Mouse (Mus musculus): ENCODE measurements around the gene S1pr5. TPM values are rescaled to one million over a fixed set of nuclear protein-coding genes. Genes with fewer than 3 reads are reported as not detected.
"Not testable (repeated sequence)": the region's sequence is repeated elsewhere in the genome, so short reads cannot be mapped to it uniquely, and the experiment has no call there.

Gene S1pr5
- 0.18 and 0.26 TPM in 2 replicates for polyA plus RNA-seq (2014; fragmentation: Nextera tagmentation; extraction: Ambion mirVana)

GRCm38 (mm10) chr9:21248326-21248725 is at the start of gene S1pr5:
TSS of gene S1pr5 (minus strand) at chr9:21248443.
- no peaks in the 10 kb centered on the region for H3K36me3 ChIP-seq (ENCODE audit: control insufficient read depth, insufficient read depth, low read length)
- H3K9me3 ChIP-seq (ENCODE audit: control insufficient read depth, low read length) = no peaks in the 10 kb centered on the region
- H3K27ac ChIP-seq (replicated peaks in 1 of 2; ENCODE audit: control insufficient read depth in 1 of 2, insufficient read depth in 1 of 2, low read depth in 2 of 2, low read length in 2 of 2) = no peak within 1 kb of the TSS
- H3K4me1 ChIP-seq (ENCODE audit: control insufficient read depth in 2 of 2, insufficient read depth in 2 of 2, low read length in 2 of 2) = peaks cover 0 to 19% of the 10 kb centered on the region in 2 experiments; a peak in 2 of 4 replicates
- 1% methylated on average over 30 of the region's 30 CpGs for WGBS
- peak within 1 kb of the TSS; percentile 21; the same call in 1 of the 2 replicates for H3K9ac ChIP-seq (ENCODE audit: low read length)
- H3K4me2 ChIP-seq (ENCODE audit: low read length) = peak within 1 kb of the TSS; percentile 64
- H3K27me3 ChIP-seq (ENCODE audit: control insufficient read depth, insufficient read depth, low read length) = peaks cover 81% of the 10 kb centered on the region
- no peak for ATAC-seq (ENCODE audit: insufficient number of reproducible peaks, insufficient read depth, low FRiP score, low read depth)
- H3K4me3 ChIP-seq (ENCODE audit: control insufficient read depth in 1 of 2, insufficient read depth in 1 of 2, low read depth in 1 of 2, low read length in 2 of 2) = peak within 1 kb of the TSS; percentile 26 to 37; a peak in 3 of 4 replicates

GRCm38 (mm10) chr9:21292271-21292670 is 44.0 kb upstream of the S1pr5 start:
- Histone ChIP-seq H3K4me2 (ENCODE audit: low read length) (no peak overlapping the region), H3K9me3 (ENCODE audit: control insufficient read depth, low read length) (no peaks in the 10 kb centered on the region), H3K36me3 (ENCODE audit: control insufficient read depth, insufficient read depth, low read length) (peaks cover 7% of the 10 kb centered on the region; the same call in 1 of the 2 replicates), H3K4me1 (ENCODE audit: control insufficient read depth in 2 of 2, insufficient read depth in 2 of 2, low read length in 2 of 2) (peaks cover 7 to 21% of the 10 kb centered on the region in 2 experiments), H3K9ac (ENCODE audit: low read length) (no peak overlapping the region), H3K27ac (replicated peaks in 1 of 2; ENCODE audit: control insufficient read depth in 1 of 2, insufficient read depth in 1 of 2, low read depth in 2 of 2, low read length in 2 of 2) (no peak overlapping the region), H3K4me3 (ENCODE audit: control insufficient read depth in 1 of 2, insufficient read depth in 1 of 2, low read depth in 1 of 2, low read length in 2 of 2) (no peak overlapping the region), H3K27me3 (ENCODE audit: control insufficient read depth, insufficient read depth, low read length) (no peaks in the 10 kb centered on the region)
- ATAC-seq (ENCODE audit: insufficient number of reproducible peaks, insufficient read depth, low FRiP score, low read depth) = no peak
- 95% methylated on average over 3 of the region's 3 CpGs for WGBS

GRCm38 (mm10) chr9:21291868-21292267 is 43.6 kb upstream of the S1pr5 start:
- Histone ChIP-seq H3K27ac (replicated peaks in 1 of 2; ENCODE audit: control insufficient read depth in 1 of 2, insufficient read depth in 1 of 2, low read depth in 2 of 2, low read length in 2 of 2) (peak overlapping the region; percentile 75 to 92), H3K9ac (ENCODE audit: low read length) (peak overlapping the region; percentile 47; the same call in 1 of the 2 replicates), H3K4me2 (ENCODE audit: low read length) (peak overlapping the region; percentile 57), H3K4me1 (ENCODE audit: control insufficient read depth in 2 of 2, insufficient read depth in 2 of 2, low read length in 2 of 2) (peaks cover 7 to 25% of the 10 kb centered on the region in 2 experiments), H3K4me3 (ENCODE audit: control insufficient read depth in 1 of 2, insufficient read depth in 1 of 2, low read depth in 1 of 2, low read length in 2 of 2) (peak overlapping the region; percentile 31 to 48)
- not testable (repeated sequence) for H3K27me3 ChIP-seq (ENCODE audit: control insufficient read depth, insufficient read depth, low read length); H3K36me3 ChIP-seq (ENCODE audit: control insufficient read depth, insufficient read depth, low read length); H3K9me3 ChIP-seq (ENCODE audit: control insufficient read depth, low read length); ATAC-seq (ENCODE audit: insufficient number of reproducible peaks, insufficient read depth, low FRiP score, low read depth)
- 22% methylated on average over 7 of the region's 7 CpGs for WGBS

DNA sequence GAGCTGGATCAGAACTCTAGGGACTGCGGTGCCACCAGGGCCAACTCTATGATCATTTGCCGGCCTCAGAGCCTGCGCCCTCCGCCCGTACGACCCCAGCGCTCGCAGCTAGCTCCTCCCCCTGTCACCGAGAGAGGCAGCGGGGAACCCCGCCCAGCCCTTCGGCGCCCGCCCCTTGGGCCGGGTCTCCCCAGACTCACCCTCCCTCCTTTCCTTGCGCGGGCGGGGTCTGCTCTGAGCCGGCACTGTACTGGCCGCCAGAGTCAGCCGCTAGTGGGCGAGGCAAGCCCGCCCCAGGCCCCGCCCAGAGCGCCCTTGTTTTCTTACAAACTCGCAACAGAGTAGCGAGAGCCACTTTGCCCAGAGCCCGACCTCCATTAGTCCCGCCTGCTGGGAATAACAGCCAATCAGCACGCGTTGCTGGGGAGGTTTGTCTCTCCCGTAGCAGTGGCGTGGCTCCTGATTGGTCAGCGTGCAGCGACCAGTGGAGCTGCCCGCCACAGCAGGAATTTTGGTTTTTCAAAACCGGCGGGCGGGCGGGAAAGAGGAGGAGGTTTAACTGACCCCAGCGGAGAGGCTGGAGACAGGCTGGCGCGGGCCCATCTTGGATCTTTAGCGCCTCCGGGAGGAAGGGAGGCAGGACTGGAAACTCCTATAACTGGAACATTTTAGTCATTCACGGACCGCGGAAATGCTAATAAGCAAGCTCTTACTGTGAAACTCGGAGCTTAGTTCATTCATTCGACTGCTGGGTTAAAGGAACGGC is 43.0 kb upstream of the S1pr5 start, which contains the start of gene Cdkn2d:
Gene Cdkn2d (minus strand): TSS at position 386 of the 766 bp plus-strand sequence.
- Histone ChIP-seq H3K9me3 (ENCODE audit: control insufficient read depth, low read length) (no peaks in the 10 kb centered on the region), H3K4me2 (ENCODE audit: low read length) (peak within 1 kb of the TSS; percentile 78), H3K27me3 (ENCODE audit: control insufficient read depth, insufficient read depth, low read length) (no peaks in the 10 kb centered on the region), H3K4me1 (ENCODE audit: control insufficient read depth in 2 of 2, insufficient read depth in 2 of 2, low read length in 2 of 2) (peaks cover 10 to 32% of the 10 kb centered on the region in 2 experiments), H3K27ac (replicated peaks in 1 of 2; ENCODE audit: control insufficient read depth in 1 of 2, insufficient read depth in 1 of 2, low read depth in 2 of 2, low read length in 2 of 2) (peak within 1 kb of the TSS; percentile 75 to 92), H3K9ac (ENCODE audit: low read length) (peak within 1 kb of the TSS; percentile 84), H3K4me3 (ENCODE audit: control insufficient read depth in 1 of 2, insufficient read depth in 1 of 2, low read depth in 1 of 2, low read length in 2 of 2) (peak within 1 kb of the TSS; percentile 82 to 85), H3K36me3 (ENCODE audit: control insufficient read depth, insufficient read depth, low read length) (peaks cover 7% of the 10 kb centered on the region; the same call in 1 of the 2 replicates)
- ATAC-seq (ENCODE audit: insufficient number of reproducible peaks, insufficient read depth, low FRiP score, low read depth) = peak; percentile 94
- under 1% methylated on average over 50 of the region's 51 CpGs for WGBS

- under 1% methylated on average over 20 of the region's 20 CpGs for WGBS
- ATAC-seq (ENCODE audit: insufficient number of reproducible peaks, insufficient read depth, low FRiP score, low read depth) = no peak
- peak overlapping the region; percentile 84 for H3K9ac ChIP-seq (ENCODE audit: low read length)
These were observed 42.3 kb upstream of the S1pr5 start for GRCm38 (mm10) chr9:21290589-21290988.

DNA sequence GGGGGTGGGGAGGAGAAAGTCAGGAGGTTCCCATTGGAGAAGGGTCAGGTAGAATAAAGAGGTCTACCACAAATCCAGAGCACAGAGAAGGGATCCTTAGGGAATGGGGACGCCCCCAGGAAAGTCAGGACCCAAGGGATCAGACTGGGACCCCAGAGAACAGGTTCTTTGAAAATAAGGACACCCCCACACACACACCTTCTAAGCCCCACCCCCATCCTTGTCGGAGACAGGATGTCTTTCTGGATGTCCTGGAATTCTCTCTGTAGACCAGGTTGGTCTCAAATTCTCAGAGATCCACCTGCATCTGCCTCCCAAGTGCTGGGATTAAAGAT is 41.1 kb upstream of the S1pr5 start:
- no peak for ATAC-seq (ENCODE audit: insufficient number of reproducible peaks, insufficient read depth, low FRiP score, low read depth)
- peaks cover 23% of the 10 kb centered on the region for H3K36me3 ChIP-seq (ENCODE audit: control insufficient read depth, insufficient read depth, low read length)
- peak overlapping the region; percentile 78 for H3K4me2 ChIP-seq (ENCODE audit: low read length)
- H3K4me1 ChIP-seq (ENCODE audit: control insufficient read depth in 2 of 2, insufficient read depth in 2 of 2, low read length in 2 of 2) = peaks cover 10 to 33% of the 10 kb centered on the region in 2 experiments
- no peaks in the 10 kb centered on the region for H3K27me3 ChIP-seq (ENCODE audit: control insufficient read depth, insufficient read depth, low read length)
- 80% methylated on average over 2 of the region's 2 CpGs for WGBS
- peak overlapping the region in 1 of 2 experiments; percentile 82; a peak in 2 of 4 replicates for H3K4me3 ChIP-seq (ENCODE audit: control insufficient read depth in 1 of 2, insufficient read depth in 1 of 2, low read depth in 1 of 2, low read length in 2 of 2)
- no peaks in the 10 kb centered on the region for H3K9me3 ChIP-seq (ENCODE audit: control insufficient read depth, low read length)
- H3K27ac ChIP-seq (replicated peaks in 1 of 2; ENCODE audit: control insufficient read depth in 1 of 2, insufficient read depth in 1 of 2, low read depth in 2 of 2, low read length in 2 of 2) = peak overlapping the region in 1 of 2 experiments; percentile 90; a peak in 1 of 4 replicates
- H3K9ac ChIP-seq (ENCODE audit: low read length) = no peak overlapping the region

More at GRCm38 (mm10) chr9:21290589-21290988, 42.3 kb upstream of the S1pr5 start:
- H3K36me3 ChIP-seq (ENCODE audit: control insufficient read depth, insufficient read depth, low read length) = peaks cover 10% of the 10 kb centered on the region
- H3K4me1 ChIP-seq (ENCODE audit: control insufficient read depth in 2 of 2, insufficient read depth in 2 of 2, low read length in 2 of 2) = peaks cover 10 to 33% of the 10 kb centered on the region in 2 experiments
- no peaks in the 10 kb centered on the region for H3K9me3 ChIP-seq (ENCODE audit: control insufficient read depth, low read length)
- H3K4me2 ChIP-seq (ENCODE audit: low read length) = peak overlapping the region; percentile 78
- H3K4me3 ChIP-seq (ENCODE audit: control insufficient read depth in 1 of 2, insufficient read depth in 1 of 2, low read depth in 1 of 2, low read length in 2 of 2) = peak overlapping the region; percentile 82 to 85
- peak overlapping the region; percentile 73 to 80 for H3K27ac ChIP-seq (replicated peaks in 1 of 2; ENCODE audit: control insufficient read depth in 1 of 2, insufficient read depth in 1 of 2, low read depth in 2 of 2, low read length in 2 of 2)
- no peaks in the 10 kb centered on the region for H3K27me3 ChIP-seq (ENCODE audit: control insufficient read depth, insufficient read depth, low read length)

DNA sequence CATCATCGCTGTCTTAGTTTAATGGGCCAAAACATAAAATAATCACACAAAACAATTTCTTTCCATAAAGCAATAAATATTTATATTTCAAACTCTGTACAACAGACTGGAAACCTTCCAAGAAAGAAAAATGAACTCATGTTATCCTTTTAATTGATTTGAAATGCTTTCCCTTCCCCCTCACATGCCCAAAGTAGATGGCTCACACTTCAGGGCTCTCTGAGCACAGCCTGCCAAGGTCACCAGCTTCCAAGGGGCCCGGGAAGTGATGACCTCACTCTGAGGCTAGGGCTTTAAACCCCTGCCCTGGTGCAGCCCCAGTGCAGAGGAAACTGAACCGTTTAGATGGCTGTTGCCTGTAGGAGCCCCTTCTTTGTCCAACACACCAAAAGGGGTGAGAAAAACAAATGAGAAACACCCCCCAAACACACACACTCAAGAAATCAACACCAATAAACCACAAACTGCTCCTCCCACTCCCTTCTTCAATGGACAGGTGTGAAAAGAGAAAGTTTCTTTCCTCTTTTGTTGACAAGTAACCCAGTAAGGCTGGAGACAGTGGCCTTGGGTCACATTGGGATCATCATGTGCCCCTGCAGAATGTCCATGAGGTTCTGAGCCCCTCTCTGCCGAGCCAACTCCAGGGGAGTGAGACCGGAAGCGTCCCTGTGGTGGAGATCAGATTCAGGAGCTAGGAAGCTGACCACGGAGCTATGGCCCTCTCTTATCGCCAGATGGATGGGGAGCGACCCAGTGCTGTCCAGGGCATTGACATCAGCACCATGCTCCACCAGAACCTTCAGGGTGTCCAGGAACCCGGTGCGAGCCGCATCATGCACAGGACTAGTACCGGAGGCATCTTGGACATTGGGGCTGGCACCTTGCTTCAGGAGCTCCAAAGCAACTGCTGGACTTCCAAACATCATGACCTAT is 40.4 kb upstream of the S1pr5 start:
- WGBS = 67% methylated on average over 13 of the region's 13 CpGs
- Histone ChIP-seq H3K4me3 (ENCODE audit: control insufficient read depth in 1 of 2, insufficient read depth in 1 of 2, low read depth in 1 of 2, low read length in 2 of 2) (peak overlapping the region; percentile 82 to 97), H3K27ac (replicated peaks in 1 of 2; ENCODE audit: control insufficient read depth in 1 of 2, insufficient read depth in 1 of 2, low read depth in 2 of 2, low read length in 2 of 2) (peak overlapping the region; percentile 83 to 90), H3K9me3 (ENCODE audit: control insufficient read depth, low read length) (no peaks in the 10 kb centered on the region), H3K27me3 (ENCODE audit: control insufficient read depth, insufficient read depth, low read length) (no peaks in the 10 kb centered on the region), H3K4me1 (ENCODE audit: control insufficient read depth in 2 of 2, insufficient read depth in 2 of 2, low read length in 2 of 2) (peaks cover 10 to 33% of the 10 kb centered on the region in 2 experiments), H3K9ac (ENCODE audit: low read length) (peak overlapping the region; percentile 85), H3K4me2 (ENCODE audit: low read length) (peak overlapping the region; percentile 78), H3K36me3 (ENCODE audit: control insufficient read depth, insufficient read depth, low read length) (peaks cover 29% of the 10 kb centered on the region)
- ATAC-seq (ENCODE audit: insufficient number of reproducible peaks, insufficient read depth, low FRiP score, low read depth) = no peak

All from heart, embryonic 14.5 days (tissue).